Mouse (Mus musculus) common myeloid progenitor, adult 5-6 weeks (primary cell): ENCODE data around the gene Trank1. TPM values are rescaled to one million over a fixed set of nuclear protein-coding genes. Genes with fewer than 3 reads are reported as not detected.

Experiments
- ATAC-seq: replicated peaks from 2 replicates; pipeline ENCODE4 v1.8.0; 2016; ENCODE audit warnings: low read depth, mild to moderate bottlenecking, moderate TSS enrichment, inconsistent platforms; ENCODE audit not compliant: poor library complexity, severe bottlenecking
- total RNA-seq: library from RNA; stranded (forward); fragments of 200-1000, 187-1606 nt; gene quantifications from 2 replicates; pipeline ENCODE4 v1.2.3, GENCODE M21; 2017

The Trank1 gene
- total RNA-seq, 1 experiment from 2014 or later = not detected

DNA sequence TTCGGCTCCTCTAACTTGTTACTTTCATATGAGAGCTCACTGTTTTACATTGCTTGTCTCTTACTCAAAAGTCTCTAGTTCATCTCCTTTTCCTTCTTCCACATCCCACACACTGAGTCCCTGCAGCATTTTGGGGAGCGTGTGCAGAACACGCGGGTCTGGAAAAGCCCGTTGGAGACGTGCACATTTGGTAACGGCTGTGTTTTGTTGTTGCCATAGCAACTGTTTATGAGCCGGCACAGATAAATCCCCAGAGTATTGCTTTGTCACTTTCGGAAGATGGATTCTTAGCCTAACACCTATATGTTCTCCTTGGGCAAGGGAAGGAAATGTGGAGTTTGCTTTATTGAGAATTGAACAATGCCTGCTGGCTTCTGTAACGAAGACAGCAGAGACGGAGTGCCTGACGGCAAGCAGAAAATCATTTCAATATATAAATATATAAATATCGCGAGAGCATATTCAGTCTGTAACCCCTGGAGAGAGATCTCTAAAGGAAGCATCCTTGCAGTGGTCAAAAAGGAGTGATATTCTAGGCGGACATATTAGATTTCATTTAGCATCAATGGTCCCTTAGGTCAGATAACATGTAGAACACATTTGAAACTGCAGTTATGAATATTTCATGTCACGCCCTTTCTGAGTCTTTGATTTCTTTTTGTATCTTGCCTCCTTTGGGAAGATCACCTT, 101.1 kb downstream of the Trank1 start:
- no peak for ATAC-seq

DNA sequence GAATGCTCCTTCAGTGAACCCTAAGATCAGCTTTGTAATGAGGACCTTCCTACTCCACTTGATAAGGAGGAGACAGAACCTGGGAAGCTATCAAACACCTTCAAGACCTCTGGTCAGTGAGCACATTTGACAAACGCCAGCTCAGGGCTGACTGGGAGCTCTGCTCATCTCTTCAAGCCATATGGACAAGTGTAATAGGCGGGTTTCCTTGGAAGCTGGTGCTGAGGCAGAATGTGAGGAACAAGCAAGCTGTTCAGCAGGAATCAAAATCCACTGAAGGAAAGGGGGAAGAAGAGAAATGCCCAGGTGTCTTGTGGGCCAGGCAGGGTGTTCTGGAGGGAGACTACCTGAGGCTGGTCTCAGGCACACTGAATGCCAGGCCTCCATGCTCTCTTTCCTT, 110.3 kb downstream of the Trank1 start:
- no peak for ATAC-seq

DNA sequence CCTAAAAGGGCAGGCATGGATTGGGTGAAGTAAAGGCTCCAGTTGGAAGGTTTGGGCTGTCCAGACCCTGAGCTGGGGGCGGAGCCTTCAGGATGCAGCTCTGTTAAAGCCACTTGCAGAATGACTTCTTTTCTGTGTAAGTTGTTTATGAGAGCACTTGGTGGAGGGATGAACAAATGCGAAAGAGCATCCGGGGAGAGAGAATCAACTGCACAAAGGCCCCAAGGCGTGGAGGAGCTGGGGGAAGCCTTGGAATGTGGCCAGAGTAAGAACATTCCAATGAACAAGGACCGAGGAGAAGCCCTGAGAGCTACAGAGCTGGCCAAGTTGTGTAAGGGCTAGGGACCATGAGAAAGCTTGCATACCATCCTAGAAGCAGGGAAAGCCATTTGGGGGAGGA, 111.0 kb downstream of the Trank1 start:
- ATAC-seq = no peak

DNA sequence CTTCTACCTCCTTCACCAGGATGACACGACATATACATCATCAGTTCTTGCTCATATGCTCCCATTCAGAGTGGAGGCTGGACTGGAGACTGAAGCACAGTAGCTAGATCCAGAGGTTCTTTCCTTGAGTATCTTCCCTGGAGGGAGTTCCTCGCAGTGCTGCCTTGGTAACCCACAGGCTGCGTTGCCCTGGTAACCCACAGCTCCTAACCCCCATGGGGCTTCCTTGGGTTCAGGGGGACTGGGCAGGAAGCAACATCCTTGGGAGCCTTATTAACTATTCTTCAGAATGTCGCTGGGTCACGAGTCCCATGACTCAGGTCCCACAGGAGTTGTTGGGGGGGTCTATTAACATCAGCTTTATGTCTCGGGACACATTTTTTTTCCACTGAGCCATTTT, 113.6 kb downstream of the Trank1 start:
- no peak for ATAC-seq

DNA sequence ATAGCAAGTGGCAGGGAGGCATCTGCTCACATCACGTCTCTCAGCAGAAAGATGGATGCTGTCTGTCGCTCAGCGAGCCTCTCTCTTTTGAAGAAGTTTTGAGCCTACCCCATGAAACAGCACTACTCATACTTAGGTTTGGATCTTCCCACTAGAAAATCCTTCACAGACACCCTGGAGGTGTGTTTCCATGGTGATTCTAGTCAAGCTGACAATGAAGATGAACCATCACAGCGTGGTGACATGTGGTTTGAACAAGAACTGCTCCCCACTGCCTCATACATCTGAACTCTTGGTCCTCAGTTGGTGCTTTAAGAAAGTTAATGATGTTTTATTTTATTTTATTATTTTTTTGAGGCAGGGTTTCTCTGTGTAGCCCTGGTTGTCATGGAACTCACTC, 114.4 kb downstream of the Trank1 start:
- ATAC-seq = no peak

DNA sequence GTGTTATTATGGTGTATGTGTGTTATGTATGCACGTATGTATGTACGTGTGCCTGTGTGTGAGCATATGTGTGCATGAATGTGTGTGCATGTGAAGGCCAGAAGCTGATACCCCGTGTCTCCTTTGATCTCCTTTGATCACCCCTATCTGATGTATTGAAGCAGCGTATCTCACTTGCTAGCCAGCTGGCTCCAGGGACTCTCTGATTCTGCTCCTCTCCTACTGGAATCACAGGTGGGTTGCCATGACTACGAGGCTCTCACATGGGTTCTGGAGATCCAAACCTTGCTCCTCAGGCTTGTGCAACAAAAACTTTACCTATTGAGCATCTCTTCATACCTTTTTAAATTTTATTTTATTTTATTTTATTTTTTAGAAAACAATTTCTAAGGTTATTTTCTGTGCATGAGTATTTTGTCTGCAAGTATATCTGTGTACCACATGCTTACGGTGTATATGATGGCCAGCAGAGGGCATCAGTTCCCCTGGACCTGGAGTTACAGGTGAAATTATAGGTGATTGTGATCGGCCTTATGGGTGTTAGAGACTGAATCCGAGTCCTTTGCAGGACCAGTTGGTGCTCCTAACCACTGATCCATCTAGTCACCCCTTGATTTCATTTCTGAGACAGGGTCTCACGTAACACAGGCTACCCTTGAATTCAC, 116.5 kb downstream of the Trank1 start:
- no peak for ATAC-seq

DNA sequence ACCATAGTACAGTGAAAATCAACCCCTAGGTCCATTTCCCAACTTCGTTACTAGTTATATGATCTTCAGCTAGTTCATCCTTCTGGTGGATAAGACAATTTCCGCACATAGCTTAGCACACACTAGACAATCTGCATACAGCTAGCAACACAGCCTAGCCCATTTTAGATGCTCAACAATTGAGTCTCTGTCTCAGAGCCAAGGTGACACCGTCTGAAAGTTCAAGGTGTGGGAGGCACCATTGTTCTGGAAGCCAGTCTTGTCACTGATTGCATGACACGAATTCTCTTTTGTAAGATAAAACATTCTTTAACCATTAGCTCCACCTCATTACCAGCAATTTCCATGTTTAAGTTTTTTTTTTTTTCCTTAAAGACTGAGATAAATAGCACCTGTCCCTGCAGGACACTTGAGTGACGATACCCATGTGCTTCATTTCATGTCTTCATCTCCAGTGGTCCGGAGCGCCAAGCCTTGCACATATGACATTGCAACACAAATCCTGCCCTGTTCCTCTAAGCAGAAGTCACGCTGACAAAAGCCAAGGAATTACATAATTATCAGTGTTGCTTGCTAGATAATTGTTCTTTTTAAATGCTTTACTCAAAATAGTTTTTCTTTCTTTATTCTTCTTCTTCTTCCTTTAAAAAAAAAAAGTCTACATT, 117.3 kb downstream of the Trank1 start:
- ATAC-seq = no peak

DNA sequence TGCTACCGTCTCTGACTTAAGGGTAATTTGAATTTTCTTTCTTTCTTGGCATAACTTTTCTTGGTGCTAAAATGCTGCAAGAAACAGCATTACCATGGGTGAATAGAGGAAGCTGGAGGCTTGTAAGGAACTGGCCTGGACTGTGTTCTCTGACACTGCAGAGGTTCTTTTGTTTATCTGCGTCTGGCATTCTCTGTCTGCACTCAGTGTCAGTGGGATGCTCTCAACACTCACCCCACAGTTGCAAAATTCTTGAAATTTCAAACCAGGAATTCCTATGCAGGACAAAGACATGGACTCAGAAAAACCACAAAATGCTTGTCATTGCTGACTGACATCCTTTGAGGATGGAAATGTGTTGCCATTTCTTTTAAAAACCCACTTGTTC, 117.8 kb downstream of the Trank1 start:
- ATAC-seq = no peak

DNA sequence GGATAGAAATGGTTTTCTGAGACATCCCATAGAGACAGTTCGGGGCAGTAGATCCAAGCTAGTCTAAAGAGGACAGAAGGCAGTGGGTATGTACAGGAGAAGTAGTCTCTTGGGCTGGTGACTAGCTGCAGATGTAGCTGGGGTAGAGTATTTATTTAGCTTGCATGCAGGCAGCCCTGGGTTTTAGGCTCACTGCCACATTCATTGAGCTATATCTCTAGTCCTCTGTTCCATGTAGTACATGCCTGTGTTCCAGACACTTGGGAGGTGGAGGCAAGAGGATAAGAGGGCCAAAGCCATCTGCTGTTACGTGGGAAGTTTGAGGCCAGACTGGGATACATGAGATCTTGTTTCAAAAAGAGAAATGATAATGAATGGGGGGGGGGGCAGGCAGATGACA, 123.9 kb downstream of the Trank1 start:
- no peak for ATAC-seq

DNA sequence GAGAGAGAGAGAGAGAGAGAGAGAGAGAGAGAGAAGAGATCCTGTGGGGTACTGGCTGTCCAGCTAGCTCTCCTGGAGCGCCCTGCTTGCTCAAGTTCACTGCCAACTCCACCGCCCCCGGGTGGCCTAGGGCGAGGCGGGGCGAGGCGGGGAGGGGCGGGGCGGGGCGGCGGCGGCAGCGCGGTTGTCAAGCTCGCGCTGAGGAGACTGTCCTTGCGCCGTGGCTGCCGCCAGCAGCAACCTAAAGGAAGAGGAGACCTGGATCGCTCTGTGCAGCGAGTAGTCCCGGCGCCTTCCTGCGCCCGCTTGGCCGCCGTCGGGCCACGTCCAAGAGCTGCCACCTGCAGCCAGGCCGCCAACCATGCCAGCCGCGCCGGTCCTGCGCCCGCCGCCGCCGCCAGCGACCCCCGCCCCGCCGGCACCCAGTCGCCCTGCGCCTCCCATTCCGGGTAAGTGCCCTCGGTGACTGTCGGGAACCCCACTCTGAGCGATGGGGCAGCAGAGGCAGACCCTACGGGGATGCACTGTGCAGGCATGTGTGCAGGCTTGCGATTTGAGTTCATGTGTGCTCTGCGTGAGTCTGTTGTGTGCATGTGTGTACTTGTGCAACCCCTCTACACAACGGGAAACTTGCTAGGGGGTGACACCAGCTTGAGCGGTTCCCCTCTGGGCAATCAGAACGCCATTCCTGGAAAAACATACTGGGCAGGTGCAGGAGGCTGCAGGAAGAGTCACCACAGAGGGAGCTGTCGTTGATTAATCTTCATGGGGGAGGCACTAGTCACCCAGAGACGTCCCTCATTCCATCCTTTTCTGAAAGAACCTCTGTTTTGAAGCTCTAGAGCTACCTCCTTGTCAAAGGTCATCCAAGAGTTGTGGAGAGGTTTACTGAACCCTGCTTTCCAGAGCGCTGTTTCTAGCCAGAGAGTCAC, 127.6 kb downstream of the Trank1 start, which contains the start of gene Dclk3:
Gene Dclk3 (plus strand): TSS at position 178 of the 932 bp plus-strand sequence.
- peak; percentile 80 for ATAC-seq

DNA sequence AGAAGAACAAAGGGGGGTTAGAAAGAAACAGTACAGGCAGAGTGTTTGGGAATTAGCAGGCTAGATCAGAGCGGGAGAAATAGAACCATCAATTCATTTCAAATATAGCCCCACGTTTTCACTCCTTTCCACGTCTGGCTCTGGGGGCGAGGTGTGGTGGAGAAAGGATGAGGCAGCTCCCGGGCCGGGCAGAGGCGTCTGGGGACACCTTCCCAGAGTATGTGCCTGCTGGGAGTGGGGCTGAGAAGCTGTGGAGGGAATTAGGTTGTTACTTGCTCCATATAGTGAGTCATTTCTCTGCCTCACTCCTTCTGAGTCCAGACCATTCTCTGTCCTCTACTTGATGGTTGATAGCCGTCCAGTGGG, 128.3 kb downstream of the Trank1 start:
- no peak for ATAC-seq

DNA sequence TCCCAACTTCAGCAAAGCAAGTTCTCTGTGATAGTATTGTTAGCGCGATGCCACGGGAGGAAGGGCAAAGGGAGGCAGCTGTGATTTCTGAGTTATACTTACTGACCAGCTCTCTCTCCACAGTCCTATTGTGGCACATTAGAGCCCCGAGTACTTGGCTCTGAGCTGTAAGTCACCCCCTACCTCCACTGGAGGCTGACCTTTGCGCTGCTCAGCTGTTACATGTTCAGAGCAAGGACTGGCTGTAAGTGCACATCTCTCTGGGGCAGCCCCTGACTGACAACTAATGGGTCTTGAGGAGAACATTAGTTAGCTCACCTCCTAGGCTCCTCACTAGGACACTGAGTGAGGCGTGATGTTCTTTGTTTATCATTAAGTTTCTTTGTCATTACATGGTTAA, 128.9 kb downstream of the Trank1 start:
- ATAC-seq = no peak

DNA sequence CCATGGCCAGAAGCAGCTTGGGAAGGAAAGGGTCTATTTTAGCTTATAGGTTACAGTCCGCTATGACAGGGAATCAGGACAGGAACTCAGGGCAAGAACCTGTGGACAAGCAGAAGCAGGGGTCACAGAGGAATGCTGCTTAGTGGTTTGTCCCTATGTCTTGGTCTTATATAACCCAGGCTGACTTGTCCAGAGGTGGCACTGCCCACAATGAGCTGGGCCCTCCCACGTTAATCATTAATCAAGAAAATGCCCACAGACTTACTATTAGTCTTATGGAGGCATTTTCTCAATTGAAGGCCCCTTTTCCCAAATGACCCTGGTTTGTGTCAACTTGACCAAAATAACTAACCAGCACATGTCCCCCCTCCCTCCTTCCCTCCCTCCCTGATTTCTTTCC, 129.6 kb downstream of the Trank1 start:
- ATAC-seq = no peak

Other genes with a start within 250 kb of the Trank1 start
- gene Lrrfip2, start 194.1 kb upstream of the Trank1 start, total RNA-seq = 70.2 and 77.5 TPM in 2 replicates
- gene Mlh1, start 39.9 kb upstream of the Trank1 start, total RNA-seq = 46.5 and 49.7 TPM in 2 replicates
- gene Epm2aip1, start 39.8 kb upstream of the Trank1 start, total RNA-seq = 22.5 and 33.7 TPM in 2 replicates
- not detected in 2 replicates for gene Dclk3, start 127.3 kb downstream of the Trank1 start, total RNA-seq